Mouse (Mus musculus) gastrocnemius, postnatal 14 days (tissue): Measurements from ENCODE around the gene Zc2hc1b. TPM values are rescaled to one million over a fixed set of nuclear protein-coding genes. Genes with fewer than 3 reads are reported as not detected.
A peak's percentile ranks its signal among the peaks of the same experiment; 100 is the strongest.

ENCODE experiments used
- DNase-seq: peaks from one replicate; pipeline ENCODE4 v3.0.0; 2021; ENCODE audit warnings: mixed read lengths
- intact Hi-C: fragments of 180-260 bp; cut with DNase I; formaldehyde crosslinking; loops from one replicate; pipeline ENCODE4 v1.15.1; 2025; ENCODE audit warnings: low total_unique reads
- total RNA-seq, 2 experiments: library from RNA; stranded (reverse); gene quantifications; 2 replicates each; pipeline ENCODE4 v1.2.3; 2021

Zc2hc1b gene
- total RNA-seq, 2 experiments from 2014 or later = not detected

GRCm38 (mm10) chr10:13180211-13180610 lies 2.4 kb upstream of the Zc2hc1b start:
- intact Hi-C loops = no loop called here
- no peak for DNase-seq

GRCm38 (mm10) chr10:13175866-13176265 lies 2.0 kb downstream of the Zc2hc1b start:
- intact Hi-C loops = no loop called here
- DNase-seq = no peak

GRCm38 (mm10) chr10:13172798-13173221 lies 5.0 kb downstream of the Zc2hc1b start:
- no peak for DNase-seq
- intact Hi-C loops = no loop called here

GRCm38 (mm10) chr10:13171461-13171860 lies 6.4 kb downstream of the Zc2hc1b start:
- intact Hi-C loops = no loop called here
- no peak for DNase-seq

- no peak for DNase-seq
- intact Hi-C loops = no loop called here
Observed at GRCm38 (mm10) chr10:13170739-13171448, 6.9 kb downstream of the Zc2hc1b start.

- DNase-seq = no peak
- intact Hi-C loops = no loop called here
Observed at GRCm38 (mm10) chr10:13168461-13168860, 9.4 kb downstream of the Zc2hc1b start.

GRCm38 (mm10) chr10:13162031-13162430 lies 15.8 kb downstream of the Zc2hc1b start:
- DNase-seq = no peak
- intact Hi-C loops = no loop called here

- intact Hi-C loops = no loop called here
- no peak for DNase-seq
Observed at GRCm38 (mm10) chr10:13160913-13161312, 16.9 kb downstream of the Zc2hc1b start.

- intact Hi-C loops = no loop called here
- no peak for DNase-seq
Observed at GRCm38 (mm10) chr10:13155377-13155776, 22.4 kb downstream of the Zc2hc1b start.

- intact Hi-C loops = no loop called here
- no peak for DNase-seq
Observed at GRCm38 (mm10) chr10:13152811-13153364, 24.9 kb downstream of the Zc2hc1b start.

GRCm38 (mm10) chr10:13151353-13151752 lies 26.5 kb downstream of the Zc2hc1b start:
- DNase-seq = peak; percentile 21
- intact Hi-C loops = no loop called here

GRCm38 (mm10) chr10:13150435-13150834 lies 27.4 kb downstream of the Zc2hc1b start:
- DNase-seq = no peak
- intact Hi-C loops = no loop called here

GRCm38 (mm10) chr10:13140434-13140833 lies 37.4 kb downstream of the Zc2hc1b start:
- no peak for DNase-seq
- intact Hi-C loops = no loop called here

- no peak for DNase-seq
- intact Hi-C loops = no loop called here
Observed at GRCm38 (mm10) chr10:13137906-13138305, 39.9 kb downstream of the Zc2hc1b start.

GRCm38 (mm10) chr10:13135751-13136150 lies 42.1 kb downstream of the Zc2hc1b start:
- no peak for DNase-seq
- intact Hi-C loops = no loop called here

- no peak for DNase-seq
- intact Hi-C loops = no loop called here
Observed at GRCm38 (mm10) chr10:13135276-13135675, 42.5 kb downstream of the Zc2hc1b start.

GRCm38 (mm10) chr10:13133850-13134249 lies 44.0 kb downstream of the Zc2hc1b start:
- DNase-seq = no peak
- intact Hi-C loops = no loop called here

- intact Hi-C loops = no loop called here
- DNase-seq = no peak
Observed at GRCm38 (mm10) chr10:13127946-13128345, 49.9 kb downstream of the Zc2hc1b start.

GRCm38 (mm10) chr10:13127335-13127734 lies 50.5 kb downstream of the Zc2hc1b start:
- intact Hi-C loops = no loop called here

GRCm38 (mm10) chr10:13125811-13126210 lies 52.0 kb downstream of the Zc2hc1b start:
- intact Hi-C loops = no loop called here
- no peak for DNase-seq

More at GRCm38 (mm10) chr10:13127335-13127734, 50.5 kb downstream of the Zc2hc1b start:
- no peak for DNase-seq

- intact Hi-C loops = no loop called here
- DNase-seq = no peak
Observed at GRCm38 (mm10) chr10:13119300-13119699, 58.5 kb downstream of the Zc2hc1b start.
